Mouse (Mus musculus) embryo, embryonic 10 days (tissue): ENCODE results near the gene Vav3.

Experiments used
- DNase-seq: peaks from one replicate; pipeline ENCODE4 v3.0.0-alpha.2; 2015; ENCODE audit warnings: low spot score

The Vav3 gene

GRCm38 (mm10) chr3:109352690-109353089 is 12.2 kb downstream of the Vav3 start:
- DNase-seq: no peak

GRCm38 (mm10) chr3:109353814-109354213 is 13.4 kb downstream of the Vav3 start:
- no peak for DNase-seq

GRCm38 (mm10) chr3:109355158-109355557 is 14.7 kb downstream of the Vav3 start:
- no peak for DNase-seq

GRCm38 (mm10) chr3:109360746-109361145 is 20.3 kb downstream of the Vav3 start:
- no peak for DNase-seq

- DNase-seq: no peak
Observed at GRCm38 (mm10) chr3:109361882-109362281, 21.4 kb downstream of the Vav3 start.

GRCm38 (mm10) chr3:109362310-109362709 is 21.9 kb downstream of the Vav3 start:
- DNase-seq: no peak

- no peak for DNase-seq
Observed at GRCm38 (mm10) chr3:109363522-109363921, 23.1 kb downstream of the Vav3 start.

- no peak for DNase-seq
Observed at GRCm38 (mm10) chr3:109365875-109366274, 25.4 kb downstream of the Vav3 start.

GRCm38 (mm10) chr3:109366411-109366851 is 26.0 kb downstream of the Vav3 start:
- no peak for DNase-seq

GRCm38 (mm10) chr3:109368383-109369289 is 28.2 kb downstream of the Vav3 start:
- no peak for DNase-seq

- DNase-seq: no peak
Observed at GRCm38 (mm10) chr3:109371576-109371975, 31.1 kb downstream of the Vav3 start.

- DNase-seq: no peak
Observed at GRCm38 (mm10) chr3:109372678-109373077, 32.2 kb downstream of the Vav3 start.

GRCm38 (mm10) chr3:109378278-109378677 is 37.8 kb downstream of the Vav3 start:
- no peak for DNase-seq

GRCm38 (mm10) chr3:109378684-109379083 is 38.2 kb downstream of the Vav3 start:
- DNase-seq: no peak

- DNase-seq: no peak
Observed at GRCm38 (mm10) chr3:109388730-109389129, 48.3 kb downstream of the Vav3 start.

- no peak for DNase-seq
Observed at GRCm38 (mm10) chr3:109401527-109401926, 61.1 kb downstream of the Vav3 start.

- DNase-seq: no peak
Observed at GRCm38 (mm10) chr3:109411294-109411693, 70.8 kb downstream of the Vav3 start.

- DNase-seq: no peak
Observed at GRCm38 (mm10) chr3:109420403-109420802, 80.0 kb downstream of the Vav3 start.

- DNase-seq: no peak
Observed at GRCm38 (mm10) chr3:109421019-109421418, 80.6 kb downstream of the Vav3 start.

- DNase-seq: no peak
Observed at GRCm38 (mm10) chr3:109423440-109424079, 83.1 kb downstream of the Vav3 start.

- DNase-seq: no peak
Observed at GRCm38 (mm10) chr3:109431285-109431684, 90.8 kb downstream of the Vav3 start.

GRCm38 (mm10) chr3:109438552-109438951 is 98.1 kb downstream of the Vav3 start:
- DNase-seq: no peak

GRCm38 (mm10) chr3:109439253-109439652 is 98.8 kb downstream of the Vav3 start:
- no peak for DNase-seq
